Mouse (Mus musculus) left cerebral cortex, adult 11 months (tissue): Measurements from ENCODE around the gene Cables2.

Experiments
- DNase-seq: peaks from one replicate; pipeline ENCODE4 v3.0.0; 2022; ENCODE audit warnings: low spot score

Cables2 gene

GRCm38 (mm10) chr2:180273394-180274244 lies at the start of gene Cables2:
Gene Cables2 (minus strand): TSS chr2:180273496.
- DNase-seq = peak; percentile 93

DNA sequence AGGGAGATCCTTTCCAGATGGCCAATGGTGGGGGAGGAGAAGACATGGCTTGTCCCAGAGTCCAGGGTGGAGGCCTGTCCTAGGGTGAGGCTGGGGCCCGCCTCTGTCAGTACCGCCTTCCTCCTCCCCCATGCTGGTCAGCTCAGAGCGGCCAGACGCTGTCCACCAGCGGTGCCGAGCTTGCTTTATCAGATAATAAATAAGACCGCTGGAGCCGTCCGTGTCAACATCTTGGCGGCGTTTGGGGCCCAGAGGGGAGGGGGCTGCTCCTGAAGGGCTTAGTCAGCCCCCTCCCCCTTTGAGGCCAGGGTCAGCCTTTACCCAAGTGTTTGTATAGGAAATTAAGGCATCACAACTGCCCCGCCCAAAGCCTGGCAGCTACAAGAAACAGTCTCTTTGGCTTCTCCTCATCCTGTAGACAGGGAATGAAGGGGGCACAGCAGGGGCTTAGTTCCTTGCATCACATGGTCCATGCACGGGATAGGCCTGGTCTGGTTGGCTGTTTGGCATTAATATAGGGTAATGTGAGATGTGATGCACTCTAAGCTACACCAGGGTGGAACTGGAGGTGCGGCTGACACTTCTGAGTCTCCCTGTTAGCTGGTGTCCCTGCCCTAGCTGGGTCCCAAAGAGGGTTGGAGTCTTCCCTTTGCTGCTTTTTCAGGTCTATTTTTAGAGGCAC lies 49.5 kb upstream of the Cables2 start:
- no peak for DNase-seq

DNA sequence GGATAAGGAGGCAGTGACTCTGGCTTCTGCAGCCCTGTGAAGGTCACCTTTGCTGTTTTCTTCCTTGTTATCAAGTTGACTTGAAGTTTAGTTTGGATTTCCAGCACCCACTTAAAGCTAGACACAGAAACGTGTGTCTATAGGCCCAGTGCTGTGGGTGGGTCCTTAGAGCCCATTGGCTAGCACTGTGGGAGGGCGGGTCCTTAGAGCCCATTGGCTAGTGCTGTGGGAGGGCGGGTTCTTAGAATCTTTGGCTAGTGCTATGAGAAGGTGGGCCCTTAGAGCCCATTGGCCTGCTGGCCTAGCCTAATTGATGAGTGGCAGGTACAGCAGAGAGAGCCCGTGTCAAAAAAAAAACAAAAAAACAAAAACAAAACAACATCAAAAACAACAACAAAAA lies 46.9 kb upstream of the Cables2 start:
- DNase-seq = no peak

DNA sequence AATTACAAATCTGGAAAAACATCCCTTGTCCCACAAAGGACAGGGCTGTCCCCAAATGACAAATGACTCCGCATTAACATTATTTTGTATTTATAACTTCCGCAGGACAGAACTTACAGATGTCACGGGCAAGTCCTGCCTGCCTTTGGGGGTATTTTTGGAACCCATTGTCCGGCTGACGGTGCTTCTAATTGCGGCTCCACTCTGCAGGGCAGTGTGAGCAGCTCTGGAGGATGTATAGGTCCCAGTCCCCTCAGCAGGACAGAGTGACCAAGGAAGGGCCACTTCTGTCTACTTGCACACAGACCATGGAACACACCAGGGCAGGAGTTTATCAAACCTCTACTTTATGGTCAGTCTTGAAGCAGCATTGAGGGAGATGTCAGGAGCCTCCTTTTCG lies 44.3 kb upstream of the Cables2 start:
- no peak for DNase-seq

DNA sequence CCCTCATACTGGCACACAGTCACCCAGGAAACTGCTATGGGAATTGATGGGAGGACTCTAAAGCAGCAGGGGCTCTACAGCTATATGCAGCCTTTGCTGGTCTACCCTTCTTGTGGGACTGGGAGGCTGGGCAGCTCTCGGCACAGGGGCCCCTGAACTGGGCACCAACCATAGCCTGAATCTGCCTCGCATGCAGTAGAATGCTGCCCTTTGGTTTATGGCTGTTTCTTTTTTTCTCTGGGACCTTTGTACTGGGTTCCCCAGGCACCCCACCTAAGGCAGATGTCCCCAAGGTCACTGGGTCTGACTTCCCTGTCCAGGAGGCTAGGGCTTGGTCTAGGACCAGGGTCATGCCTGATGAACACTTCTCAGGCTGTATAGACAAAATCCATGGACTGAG lies 41.0 kb upstream of the Cables2 start:
- DNase-seq = no peak

DNA sequence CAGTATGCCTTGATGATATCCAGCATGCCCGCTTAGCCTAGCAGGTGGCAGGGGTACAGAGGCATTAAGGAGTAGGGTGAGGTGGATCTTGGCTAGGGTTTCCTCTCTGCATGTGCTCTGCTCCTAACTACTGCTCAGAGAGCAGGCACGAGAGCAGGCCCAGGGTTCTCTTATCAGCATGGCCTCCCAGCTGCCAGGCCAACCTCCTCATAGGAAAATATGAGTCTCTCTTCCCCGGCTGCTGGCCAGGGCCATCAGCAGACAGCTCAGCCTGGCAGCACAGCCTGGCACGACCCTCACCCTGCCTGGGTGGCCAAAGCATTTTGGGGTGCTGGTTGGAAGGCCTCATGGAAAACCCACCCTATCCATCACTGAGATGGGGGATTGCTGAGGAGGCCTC lies 37.9 kb upstream of the Cables2 start:
- no peak for DNase-seq

DNA sequence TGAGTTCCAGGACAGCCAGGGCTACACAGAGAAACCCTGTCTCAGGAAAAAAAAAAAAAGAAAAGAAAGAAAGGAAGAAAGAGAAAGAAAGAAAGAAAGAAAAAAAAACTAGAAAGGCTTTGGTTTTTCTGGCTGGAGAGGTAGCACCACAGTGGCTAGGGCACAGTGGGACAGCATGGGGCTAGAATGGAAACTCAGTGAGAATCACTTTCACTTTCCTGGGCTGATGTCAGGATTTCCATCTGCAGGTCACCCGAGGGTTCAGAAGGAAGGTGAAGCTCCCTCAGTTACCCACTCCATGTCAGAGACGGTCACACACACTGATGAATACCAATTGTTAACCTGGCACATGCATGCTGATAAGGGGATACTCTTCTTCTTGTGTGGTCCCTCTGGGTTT lies 34.4 kb upstream of the Cables2 start:
- no peak for DNase-seq

DNA sequence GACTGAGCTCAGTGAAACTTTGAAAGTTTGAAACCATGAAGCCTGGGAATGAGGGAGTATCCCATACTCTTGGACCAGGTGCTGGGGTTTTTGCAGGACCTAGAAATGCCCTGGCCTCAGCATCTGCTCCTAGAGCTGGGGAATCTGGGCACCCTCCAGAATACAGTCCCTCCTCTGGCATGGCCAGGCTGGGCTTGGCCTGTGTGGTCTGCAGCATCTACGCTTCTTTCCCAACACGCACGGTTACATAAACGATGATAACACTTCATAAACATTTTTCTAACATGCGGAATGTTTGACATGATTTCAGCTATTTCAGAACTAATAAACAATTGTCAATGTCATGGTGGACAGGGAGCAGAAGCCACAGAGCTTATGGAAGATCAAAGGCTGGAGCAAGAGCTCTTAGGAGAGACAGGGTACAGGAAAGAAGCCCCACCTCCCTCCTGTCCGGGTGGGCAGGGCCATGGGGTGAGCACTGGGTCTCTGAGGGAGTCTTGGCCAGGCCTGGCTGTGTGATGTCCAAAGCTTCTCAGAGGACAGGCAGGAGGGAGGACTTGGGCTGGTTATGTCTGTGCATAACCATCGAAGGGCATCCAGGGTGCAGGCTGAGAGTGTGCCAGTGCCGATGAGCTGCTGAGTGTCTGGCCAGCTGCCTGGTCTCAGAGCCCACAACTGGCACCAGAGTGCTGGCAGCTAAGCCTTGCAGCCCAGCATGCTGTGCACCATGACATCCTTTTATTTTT lies 33.3 kb upstream of the Cables2 start:
- DNase-seq = no peak

DNA sequence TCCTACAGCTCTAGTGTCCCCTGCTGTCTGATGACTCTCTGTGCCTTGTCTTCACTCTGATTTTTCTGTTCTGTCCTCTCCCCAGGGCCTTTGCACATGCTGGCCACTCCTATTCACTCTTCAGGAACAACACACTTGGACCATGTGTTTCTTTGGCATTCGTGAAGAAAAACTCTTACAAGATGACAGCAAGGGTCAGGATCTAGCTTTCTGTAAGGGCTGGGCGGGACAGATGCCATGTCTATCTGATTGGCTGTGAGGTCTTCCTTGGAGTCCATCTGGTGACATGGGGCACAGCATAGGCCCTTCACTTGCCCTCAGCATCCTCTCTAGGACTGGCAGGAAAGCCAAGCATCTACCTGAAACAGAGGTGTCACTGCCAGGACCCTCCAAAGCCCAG lies 32.7 kb upstream of the Cables2 start:
- DNase-seq = no peak

- no peak for DNase-seq
Measured at GRCm38 (mm10) chr2:180305490-180305889, 32.2 kb upstream of the Cables2 start.

DNA sequence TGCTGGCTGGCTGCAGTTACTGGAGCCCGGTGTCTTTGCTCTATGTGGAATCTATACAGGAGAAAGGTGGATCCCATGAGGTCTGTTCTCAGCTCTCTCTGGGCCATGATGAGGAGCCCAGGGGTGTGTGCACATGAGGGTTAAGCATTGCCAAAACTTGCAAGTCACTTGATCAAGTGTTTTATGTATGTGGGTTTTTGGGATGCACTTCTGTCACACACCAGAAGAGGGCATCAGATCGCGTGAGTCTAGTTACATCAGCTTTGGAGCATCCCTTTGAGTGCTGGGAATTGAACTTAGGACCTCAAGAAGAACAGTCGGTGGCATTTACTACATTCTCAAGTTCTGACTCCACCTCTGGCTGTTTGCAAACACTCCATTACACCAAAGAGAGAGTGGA lies 31.3 kb upstream of the Cables2 start:
- DNase-seq = no peak

DNA sequence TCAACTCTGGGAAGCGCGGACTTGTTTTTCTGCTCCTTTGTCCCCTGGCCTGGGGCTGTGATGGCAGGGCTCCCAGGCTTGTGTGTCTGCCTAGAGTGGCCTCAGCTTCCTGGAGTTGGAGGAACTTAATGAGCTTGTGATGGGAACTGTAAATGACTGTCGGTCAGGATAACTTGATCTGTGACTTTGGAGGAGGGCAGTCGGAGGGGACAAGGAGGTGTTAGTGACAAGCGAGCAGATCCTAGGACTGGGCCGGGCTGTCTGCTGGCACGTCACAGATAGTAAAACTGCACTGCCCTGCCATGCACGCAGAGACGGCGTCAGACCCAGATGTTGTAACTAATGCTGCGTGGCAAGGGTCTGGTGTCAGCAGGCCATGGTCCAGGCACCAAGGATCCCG lies 30.2 kb upstream of the Cables2 start:
- DNase-seq = no peak

DNA sequence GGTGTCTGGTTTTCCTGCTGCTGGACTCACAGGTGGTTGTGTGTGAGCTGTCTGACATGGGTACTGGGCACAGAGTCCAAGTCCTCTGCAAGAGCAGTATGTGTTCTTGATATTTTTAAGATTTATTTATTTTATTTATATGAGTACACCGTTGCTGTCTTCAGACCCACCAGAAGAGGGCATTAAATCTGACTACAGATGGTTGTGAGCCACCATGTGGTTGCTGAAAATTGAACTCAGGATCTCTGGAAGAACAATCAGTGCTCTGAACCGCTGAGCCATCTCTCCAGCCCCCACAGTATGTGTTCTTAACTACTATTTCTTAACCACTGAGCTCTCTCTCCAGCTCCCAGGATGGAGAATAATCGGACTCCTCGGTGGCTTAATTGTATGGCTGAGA lies 28.9 kb upstream of the Cables2 start:
- DNase-seq = no peak

- DNase-seq = no peak
Measured at GRCm38 (mm10) chr2:180300771-180301170, 27.5 kb upstream of the Cables2 start.

- no peak for DNase-seq
Measured at GRCm38 (mm10) chr2:180300252-180300651, 27.0 kb upstream of the Cables2 start.

DNA sequence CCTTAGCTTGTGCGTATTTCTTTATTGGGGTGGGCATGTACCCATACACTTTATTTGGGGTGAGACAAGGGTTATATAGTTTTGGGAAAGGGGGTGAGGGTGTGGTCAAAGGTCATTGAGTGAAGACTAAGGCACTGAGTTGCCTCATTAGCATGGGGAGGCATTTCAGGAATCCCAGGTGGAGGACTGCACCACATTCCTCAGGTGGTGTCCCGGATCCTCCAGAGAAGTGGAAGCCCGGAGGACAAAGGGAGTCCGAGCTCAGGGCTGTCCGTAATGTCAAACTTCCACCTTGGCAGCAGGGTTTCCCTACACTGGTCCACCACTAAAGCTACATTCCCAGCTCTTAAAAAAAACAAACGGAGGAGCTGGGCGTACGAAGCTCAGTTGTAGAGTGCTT lies 19.6 kb upstream of the Cables2 start:
- DNase-seq = no peak

GRCm38 (mm10) chr2:180292026-180292425 lies 18.7 kb upstream of the Cables2 start:
- DNase-seq = no peak

DNA sequence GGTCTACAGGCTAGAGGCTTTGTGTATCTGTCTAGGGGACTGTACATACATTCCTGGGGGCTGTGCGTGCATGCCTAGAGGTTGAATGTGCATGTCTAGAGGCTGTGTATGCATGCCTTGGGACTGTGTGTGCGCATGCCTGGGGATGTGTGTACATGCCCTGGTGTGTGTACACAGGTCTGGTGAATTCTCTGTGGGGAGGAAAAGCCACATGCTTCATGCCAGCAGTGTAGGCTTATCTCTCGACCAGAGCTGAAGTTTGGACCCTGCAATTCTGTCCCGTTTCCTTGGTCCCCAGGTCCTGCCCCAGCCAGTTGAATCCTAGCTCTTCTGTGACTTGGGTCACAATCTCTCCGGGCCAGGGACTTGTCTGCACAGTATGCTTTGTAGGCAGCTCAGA lies 18.3 kb upstream of the Cables2 start:
- DNase-seq = no peak

DNA sequence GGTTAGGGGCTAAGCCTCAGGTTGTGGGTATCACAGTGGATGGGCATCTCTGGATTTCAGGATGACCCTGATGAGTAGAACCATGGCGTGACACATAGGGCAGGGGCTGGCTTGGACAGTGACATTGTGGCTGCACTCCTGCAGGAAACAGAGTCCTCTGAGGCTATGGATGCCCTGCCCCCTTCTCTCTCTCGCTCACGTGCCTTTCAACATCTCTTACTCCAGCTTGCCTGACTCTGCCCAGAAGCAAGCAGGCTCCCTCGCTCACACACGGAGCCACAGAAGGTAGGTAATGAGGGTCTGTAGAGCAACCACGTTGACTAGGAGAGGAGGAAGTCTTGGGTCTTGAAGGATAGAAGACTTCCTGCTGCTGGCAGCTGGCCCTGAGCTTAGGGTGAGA lies 17.2 kb upstream of the Cables2 start:
- DNase-seq = no peak

DNA sequence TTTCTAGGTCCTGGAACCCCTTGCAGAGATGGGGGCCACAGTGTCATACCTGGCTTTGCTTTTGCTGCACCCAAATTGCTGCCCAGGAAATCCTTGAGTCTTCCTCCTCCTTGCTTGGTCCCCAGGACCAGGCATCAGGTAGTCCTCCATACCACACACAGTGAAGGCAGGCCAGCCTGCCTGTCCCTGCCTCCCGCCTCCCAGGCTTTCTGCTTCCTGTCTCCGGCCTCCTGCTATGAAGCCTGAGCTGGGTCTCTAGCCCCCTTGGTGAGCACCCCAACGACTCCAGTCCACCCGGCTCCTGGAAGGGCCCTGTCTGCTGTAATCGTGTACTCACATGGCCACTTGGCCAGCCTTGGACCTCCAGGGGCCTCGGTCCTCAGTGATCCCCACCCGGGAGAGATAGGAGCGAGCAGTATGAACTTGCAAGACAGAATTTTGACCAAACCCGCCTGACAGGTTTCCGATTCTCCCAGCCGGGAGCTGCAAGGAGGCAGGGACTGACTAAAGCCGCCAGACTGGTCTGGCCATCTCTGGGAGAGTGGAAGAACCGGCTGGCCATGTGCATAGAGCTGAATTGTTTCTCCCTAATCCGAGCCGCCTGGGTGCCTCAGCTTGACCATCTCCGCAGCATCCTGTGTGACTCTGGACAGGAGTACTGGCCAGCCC lies 16.3 kb upstream of the Cables2 start, which contains the start of gene Rbbp8nl:
Gene Rbbp8nl, minus strand, starts transcription at position 440 of the 669 bp plus-strand sequence.
- DNase-seq = no peak

DNA sequence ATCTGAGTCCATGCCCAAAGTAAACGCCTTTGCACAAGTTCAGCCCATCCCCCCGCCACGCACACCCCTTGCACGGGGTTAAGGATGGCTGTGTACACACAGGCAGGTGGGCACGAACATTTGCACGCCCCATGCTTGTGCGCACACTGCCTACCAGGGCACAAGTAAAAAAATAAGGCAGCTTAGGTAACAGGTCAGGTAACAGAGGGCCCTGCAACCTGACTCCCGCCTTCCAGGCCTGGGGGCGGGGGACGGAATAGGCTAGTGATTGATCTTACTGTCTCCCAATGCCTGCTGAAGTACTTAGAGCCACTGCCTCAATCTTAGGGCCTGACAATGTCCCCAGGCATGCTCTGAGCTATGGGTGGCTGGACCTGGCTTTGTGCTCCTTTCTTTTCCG lies 15.7 kb upstream of the Cables2 start:
- DNase-seq = no peak

DNA sequence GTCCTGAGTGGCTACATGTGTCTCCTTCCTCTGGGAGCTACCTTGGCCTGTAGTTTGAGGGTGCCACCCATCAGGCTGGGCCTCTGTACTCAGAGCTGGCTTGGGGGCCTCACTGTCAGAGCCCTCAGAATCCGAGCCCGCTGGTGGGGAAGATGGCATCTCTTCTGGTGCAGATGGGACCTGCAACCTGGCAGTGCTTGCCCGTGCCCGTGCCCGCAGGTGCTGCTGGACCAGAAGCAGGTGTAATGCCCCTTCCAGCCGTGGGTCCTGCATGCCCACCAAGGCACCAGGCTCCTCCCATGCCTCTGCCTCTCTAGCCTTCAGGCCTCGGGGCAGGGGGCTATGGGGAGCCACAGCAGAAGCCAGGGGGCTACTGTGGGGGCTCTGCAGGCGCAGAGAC lies 6.0 kb upstream of the Cables2 start:
- no peak for DNase-seq
